Mouse (Mus musculus) lung, postnatal 0 days (tissue): ENCODE measurements around the gene Asic2. TPM values are rescaled to one million over a fixed set of nuclear protein-coding genes. Genes with fewer than 3 reads are reported as not detected.
A peak's percentile ranks its signal among the peaks of the same experiment; 100 is the strongest.

ENCODE experiments used
- ATAC-seq: fragments of 200-750 bp; cut with Nextera tagmentation; 2 replicates; pipeline ENCODE4 v1.8.0; 2017; ENCODE audit warnings: moderate library complexity
- DNase-seq: peaks from one replicate; pipeline ENCODE4 v3.0.0-alpha.2; 2016; ENCODE audit warnings: low spot score
- H3K27ac ChIP-seq: fragments of 300-500 bp; sonication (generic); 2 replicates; pipeline ENCODE4 v1.5.1; 2014; ENCODE audit warnings: antibody characterized with exemption, mild to moderate bottlenecking, low read length, mixed read lengths
- H3K27me3 ChIP-seq: fragments of 300-500 bp; sonication (generic); replicated peaks from 2 replicates; pipeline ENCODE4 v1.6.1; 2014; ENCODE audit warnings: low read length, mixed read lengths; ENCODE audit not compliant: insufficient read depth
- H3K36me3 ChIP-seq: fragments of 300-500 bp; sonication (generic); 2 replicates; pipeline ENCODE4 v1.6.1; 2014; ENCODE audit warnings: low read length, mixed read lengths; ENCODE audit not compliant: insufficient read depth
- H3K4me1 ChIP-seq: fragments of 300-500 bp; sonication (generic); 2 replicates; pipeline ENCODE4 v1.6.1; 2014; ENCODE audit warnings: antibody characterized with exemption, low read depth, low read length, mixed read lengths; ENCODE audit not compliant: insufficient read depth
- H3K4me2 ChIP-seq: fragments of 300-500 bp; sonication (generic); replicated peaks from 2 replicates; pipeline ENCODE4 v1.6.1; 2014; ENCODE audit warnings: low read depth, mild to moderate bottlenecking, low read length, moderate library complexity, mixed read lengths
- H3K4me3 ChIP-seq: fragments of 300-500 bp; sonication (generic); 2 replicates; pipeline ENCODE4 v1.5.1; 2014; ENCODE audit warnings: low read depth, low read length
- H3K9ac ChIP-seq: fragments of 300-500 bp; sonication (generic); replicated peaks from 2 replicates; pipeline ENCODE4 v1.6.1; 2014; ENCODE audit warnings: low read depth, mild to moderate bottlenecking
- H3K9me3 ChIP-seq: fragments of 300-500 bp; sonication (generic); 2 replicates; pipeline ENCODE4 v1.6.1; 2016; ENCODE audit warnings: low read length, mixed read lengths
- CTCF ChIP-seq: IDR thresholded peaks from 2 replicates; pipeline ENCODE4 v1.5.1; 2016; ENCODE audit warnings: antibody characterized with exemption, mild to moderate bottlenecking
- EP300 ChIP-seq: IDR thresholded peaks from 2 replicates; pipeline ENCODE4 v1.6.1; 2016; ENCODE audit warnings: antibody characterized with exemption, mild to moderate bottlenecking, control low read depth
- WGBS: fragments of 180-500 bp; shearing (Covaris S2); extraction: QIAGEN DNeasy Blood & Tissue Kit; methylation state at CpG from one replicate; pipeline ENCODE4 v1.1.7; 2014; 5-methylcytosine and 5-hydroxymethylcytosine counted together
- polyA plus RNA-seq: library from polyadenylated mRNA; unstranded; fragments of >200 nt; fragmentation: Nextera tagmentation; extraction: Ambion mirVana; gene quantifications from 2 replicates; pipeline ENCODE4 v1.2.1, GENCODE M21; 2015

The Asic2 gene
- polyA plus RNA-seq, 1 experiment from 2014 or later: 0.06 TPM

DNA sequence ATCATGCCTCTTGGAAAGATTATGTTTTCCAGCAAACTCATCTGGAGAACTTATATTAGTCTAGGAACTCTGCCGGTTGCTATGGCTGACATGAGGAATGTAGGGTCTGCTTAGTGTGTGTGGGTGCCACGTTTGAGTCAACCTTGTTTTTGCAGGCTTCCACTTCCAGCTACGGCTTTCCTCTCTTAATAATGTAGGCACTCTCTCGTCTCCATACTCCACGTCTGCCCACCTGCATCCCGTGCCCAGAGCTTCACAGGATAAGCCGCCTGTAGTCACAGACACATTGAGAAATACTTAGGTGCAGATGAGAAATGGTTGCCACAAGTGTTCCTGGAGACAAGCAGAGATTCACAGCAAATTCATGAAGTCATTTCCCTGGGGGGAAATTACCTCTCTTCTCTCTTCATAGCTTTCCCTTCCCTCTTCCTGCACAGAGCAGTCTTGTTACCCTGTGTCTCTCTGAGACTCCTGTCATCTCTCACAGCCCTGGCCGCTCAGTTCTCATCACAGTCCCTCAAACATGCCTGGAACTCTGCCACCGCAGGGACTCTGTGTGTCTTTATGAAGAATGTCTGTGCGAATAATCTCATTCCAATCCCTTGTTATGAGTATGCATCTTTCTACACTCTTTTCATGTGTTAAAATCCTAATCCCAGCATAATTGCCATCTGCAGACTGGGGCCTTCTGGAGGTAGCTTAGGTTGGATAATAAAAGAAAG, 102.4 kb downstream of the Asic2 start:
- no peaks in the 10 kb centered on the region for H3K27me3 ChIP-seq
- no peak overlapping the region for H3K27ac ChIP-seq
- H3K36me3 ChIP-seq: no peaks in the 10 kb centered on the region
- TF ChIP-seq EP300: no peak
- no peak for TF ChIP-seq CTCF
- no peaks in the 10 kb centered on the region for H3K9me3 ChIP-seq
- ATAC-seq (no peak), DNase-seq (no peak)
- H3K4me1 ChIP-seq: no peaks in the 10 kb centered on the region
- no peak overlapping the region for H3K4me2 ChIP-seq
- no peak overlapping the region for H3K4me3 ChIP-seq
- WGBS: 64% methylated on average over 10 of the region's 10 CpGs
- no peak overlapping the region for H3K9ac ChIP-seq

DNA sequence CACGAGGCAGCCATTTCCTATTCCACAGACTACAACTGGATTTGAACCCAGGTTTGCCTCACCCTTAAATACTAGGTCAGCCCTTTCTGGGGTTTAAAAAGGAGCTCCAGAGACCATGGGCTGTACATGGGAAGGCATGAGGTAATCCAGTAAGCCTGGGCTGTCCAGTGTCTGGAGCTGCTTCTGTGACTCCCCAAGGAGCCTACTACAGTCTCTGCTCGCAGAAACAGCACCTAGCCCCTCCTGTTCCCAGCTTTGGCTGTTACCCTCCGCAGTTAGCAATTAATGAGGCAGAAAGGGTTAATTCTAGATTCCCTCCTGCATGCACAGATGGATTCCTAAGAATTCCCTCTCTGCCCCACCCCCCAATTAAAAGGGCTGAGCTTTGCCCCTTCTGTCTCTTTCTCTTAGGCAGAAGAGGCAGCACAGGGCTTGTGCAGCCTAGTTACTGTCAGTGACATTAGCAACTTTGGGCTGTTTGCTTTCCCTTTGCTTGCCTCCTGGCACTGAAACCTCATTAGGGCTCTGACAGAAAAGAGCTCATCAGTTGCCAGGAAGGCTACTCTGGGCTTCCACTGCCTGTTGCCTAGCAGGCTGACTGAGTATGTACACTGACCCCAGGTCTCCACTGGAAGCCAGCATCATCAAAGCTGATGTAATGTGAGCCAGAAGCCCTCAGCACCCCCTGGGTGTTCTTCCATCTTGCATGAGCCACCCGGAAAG, 107.8 kb downstream of the Asic2 start, which contains the start of gene 5530401A14Rik:
Gene 5530401A14Rik, plus strand, starts transcription at position 424 of the 723 bp plus-strand sequence.
- Histone ChIP-seq H3K4me2 (no peak within 1 kb of the TSS), H3K4me1 (no peaks in the 10 kb centered on the region), H3K36me3 (no peaks in the 10 kb centered on the region), H3K9me3 (no peaks in the 10 kb centered on the region), H3K9ac (no peak within 1 kb of the TSS), H3K27ac (no peak within 1 kb of the TSS), H3K27me3 (no peaks in the 10 kb centered on the region), H3K4me3 (no peak within 1 kb of the TSS)
- WGBS: 37% methylated on average over 4 of the region's 4 CpGs
- TF ChIP-seq CTCF: no peak
- TF ChIP-seq EP300: no peak
- no peak for ATAC-seq
- DNase-seq: no peak

DNA sequence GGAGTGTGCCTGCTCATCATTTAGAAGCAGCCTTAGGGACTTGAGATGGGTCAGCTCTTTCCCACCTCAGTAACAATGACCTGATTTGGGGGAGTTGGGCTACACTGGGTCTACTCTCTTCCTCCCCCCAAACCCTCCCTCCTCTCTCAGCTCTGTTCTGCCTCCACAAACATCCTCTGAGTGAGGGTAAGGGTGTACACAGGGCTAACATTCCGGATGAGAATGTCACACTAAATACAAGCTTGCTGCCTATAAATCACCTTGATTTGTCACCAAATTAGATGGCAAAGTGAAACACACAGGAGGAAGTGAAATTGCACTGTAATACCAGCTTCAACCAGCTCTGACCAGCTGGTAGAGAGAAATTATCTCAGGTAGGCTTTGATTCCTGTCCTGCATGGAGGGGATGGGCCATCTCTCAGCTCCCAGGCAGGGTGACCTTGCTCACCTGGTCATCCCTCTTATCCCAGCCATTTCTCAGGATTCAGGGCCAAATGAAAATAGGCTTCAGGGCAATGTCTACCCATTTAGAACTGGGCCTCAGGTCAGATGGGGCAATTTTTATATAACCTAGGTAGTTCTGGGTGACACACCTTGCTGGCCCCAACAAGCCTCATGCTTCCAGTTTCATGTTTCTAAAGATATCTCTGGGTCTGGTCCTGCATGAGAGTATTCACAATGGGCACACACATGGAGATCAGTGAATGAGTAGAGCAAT, 120.3 kb downstream of the Asic2 start:
- ATAC-seq (no peak), DNase-seq (no peak)
- TF ChIP-seq CTCF: no peak
- no peak for TF ChIP-seq EP300
- H3K4me2 ChIP-seq: no peak overlapping the region
- H3K4me1 ChIP-seq: no peaks in the 10 kb centered on the region
- H3K27me3 ChIP-seq: no peaks in the 10 kb centered on the region
- H3K4me3 ChIP-seq: no peak overlapping the region
- no peak overlapping the region for H3K27ac ChIP-seq
- H3K9ac ChIP-seq: no peak overlapping the region
- no peaks in the 10 kb centered on the region for H3K9me3 ChIP-seq
- H3K36me3 ChIP-seq: no peaks in the 10 kb centered on the region
- WGBS: 30% methylated on average over 1 of the region's 1 CpGs

- Histone ChIP-seq H3K4me3 (no peak overlapping the region), H3K9ac (no peak overlapping the region), H3K36me3 (no peaks in the 10 kb centered on the region), H3K27me3 (no peaks in the 10 kb centered on the region), H3K4me2 (no peak overlapping the region), H3K9me3 (no peaks in the 10 kb centered on the region), H3K4me1 (no peaks in the 10 kb centered on the region), H3K27ac (no peak overlapping the region)
- WGBS: 60% methylated on average over 3 of the region's 3 CpGs
- ATAC-seq (no peak), DNase-seq (no peak)
- TF ChIP-seq CTCF (peak; percentile 24), EP300 (no peak)
These were observed 122.6 kb downstream of the Asic2 start for GRCm38 (mm10) chr11:81845686-81846036.

GRCm38 (mm10) chr11:81845010-81845685, 123.1 kb downstream of the Asic2 start:
- Histone ChIP-seq H3K4me3 (no peak overlapping the region), H3K27ac (no peak overlapping the region), H3K9ac (no peak overlapping the region), H3K36me3 (no peaks in the 10 kb centered on the region), H3K27me3 (no peaks in the 10 kb centered on the region), H3K4me1 (no peaks in the 10 kb centered on the region), H3K4me2 (no peak overlapping the region), H3K9me3 (no peaks in the 10 kb centered on the region)
- WGBS: 44% methylated on average over 5 of the region's 5 CpGs
- DNase-seq (peak; percentile 38), ATAC-seq (peak; percentile 44)
- TF ChIP-seq EP300 (no peak; the same call in 1 of the 2 replicates), CTCF (no peak)

GRCm38 (mm10) chr11:81841001-81841400, 127.3 kb downstream of the Asic2 start:
- H3K27ac ChIP-seq: no peak overlapping the region
- no peak overlapping the region for H3K4me2 ChIP-seq
- H3K36me3 ChIP-seq: no peaks in the 10 kb centered on the region
- ATAC-seq (no peak), DNase-seq (peak; percentile 23)
- WGBS: 18% methylated on average over 2 of the region's 2 CpGs
- H3K27me3 ChIP-seq: no peaks in the 10 kb centered on the region
- H3K4me3 ChIP-seq: no peak overlapping the region
- TF ChIP-seq CTCF (no peak), EP300 (no peak)
- no peak overlapping the region for H3K9ac ChIP-seq
- no peaks in the 10 kb centered on the region for H3K4me1 ChIP-seq
- H3K9me3 ChIP-seq: no peaks in the 10 kb centered on the region
